Mouse (Mus musculus): ENCODE measurements around the gene Accs. TPM values are rescaled to one million over a fixed set of nuclear protein-coding genes. Genes with fewer than 3 reads are reported as not detected.

The Accs gene
- polyA plus RNA-seq, 1 experiment from 2014 or later, result 7.2 TPM

GRCm38 (mm10) chr2:93791516-93792499 is 57.9 kb downstream of the Accs start:
- Histone ChIP-seq H3K4me3 (replicated peaks; ENCODE audit: low read length) (no peak overlapping the region), H3K4me1 (ENCODE audit: control insufficient read depth, insufficient read depth, low read length) (peaks cover 9% of the 10 kb centered on the region; the same call in 1 of the 2 replicates), H3K9ac (ENCODE audit: low read length) (peak overlapping the region; percentile 8; the same call in 1 of the 2 replicates), H3K9me3 (replicated peaks; ENCODE audit: control insufficient read depth, low read length) (no peaks in the 10 kb centered on the region), H3K27me3 (ENCODE audit: control insufficient read depth, insufficient read depth, low read length) (no peaks in the 10 kb centered on the region), H3K27ac (ENCODE audit: low read length) (peak overlapping the region; percentile 65), H3K36me3 (ENCODE audit: control insufficient read depth, insufficient read depth, low read length) (peaks cover 11% of the 10 kb centered on the region), H3K4me2 (ENCODE audit: low read depth, low read length) (no peak overlapping the region)
- ATAC-seq (ENCODE audit: insufficient read depth, low FRiP score), result peak; percentile 92
- 40% methylated on average over 13 of the region's 13 CpGs for WGBS

DNA sequence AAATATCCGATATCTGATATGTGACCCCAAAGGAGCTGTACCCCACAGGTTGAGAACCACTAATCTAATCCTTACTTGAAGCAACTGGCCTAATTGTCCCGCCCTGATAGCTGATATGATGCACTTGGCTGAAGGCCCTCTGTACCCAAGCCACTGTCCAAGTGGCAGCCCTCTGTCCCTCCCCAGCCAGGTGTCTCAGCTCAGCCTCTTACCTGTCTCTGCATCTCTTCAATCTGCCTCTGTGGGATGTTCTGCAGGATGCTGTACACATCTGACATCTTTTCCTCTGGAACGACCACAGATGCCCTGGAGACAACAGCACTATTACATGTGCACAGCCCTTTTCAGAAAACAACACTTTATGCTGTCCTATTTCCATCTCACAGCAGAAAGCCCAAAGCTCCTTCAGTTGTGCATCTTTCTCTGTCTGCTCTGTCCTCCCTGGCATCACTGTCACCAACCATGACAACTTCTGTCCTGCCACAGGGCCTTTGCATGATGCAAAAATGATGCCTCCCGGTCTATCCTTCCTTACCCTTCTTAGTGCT is 58.9 kb downstream of the Accs start:
- no peak overlapping the region for H3K4me3 ChIP-seq (replicated peaks; ENCODE audit: low read length)
- H3K9ac ChIP-seq (ENCODE audit: low read length), result no peak overlapping the region
- no peaks in the 10 kb centered on the region for H3K27me3 ChIP-seq (ENCODE audit: control insufficient read depth, insufficient read depth, low read length)
- no peak overlapping the region for H3K4me2 ChIP-seq (ENCODE audit: low read depth, low read length)
- ATAC-seq (ENCODE audit: insufficient read depth, low FRiP score), result no peak
- H3K27ac ChIP-seq (ENCODE audit: low read length), result 0 out of 2 replicates have a peak overlapping the region, but pooled peaks have one; percentile 65
- peaks cover 9% of the 10 kb centered on the region; the same call in 1 of the 2 replicates for H3K4me1 ChIP-seq (ENCODE audit: control insufficient read depth, insufficient read depth, low read length)
- H3K9me3 ChIP-seq (replicated peaks; ENCODE audit: control insufficient read depth, low read length), result no peaks in the 10 kb centered on the region
- 83% methylated on average over 4 of the region's 4 CpGs for WGBS
- H3K36me3 ChIP-seq (ENCODE audit: control insufficient read depth, insufficient read depth, low read length), result peaks cover 11% of the 10 kb centered on the region

DNA sequence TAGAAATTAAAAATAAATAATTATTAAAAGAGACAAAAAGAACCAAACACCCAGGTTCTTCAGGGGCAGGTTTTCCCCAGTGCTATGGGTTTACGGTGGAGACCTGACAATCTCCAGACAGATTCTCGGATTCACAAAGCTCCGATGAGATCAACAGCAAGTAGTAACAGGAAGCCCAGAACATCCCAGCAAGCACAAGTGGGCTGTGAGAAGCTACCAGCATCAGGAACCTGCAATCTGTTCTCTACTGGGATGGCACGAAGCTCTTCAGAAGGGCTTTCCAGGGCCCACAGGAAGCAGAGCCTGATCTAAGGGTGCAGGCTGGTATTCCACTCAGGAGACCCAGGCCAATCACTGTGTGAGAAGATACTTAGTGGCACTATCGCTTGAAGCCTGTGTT is 61.2 kb downstream of the Accs start:
- Histone ChIP-seq H3K36me3 (ENCODE audit: control insufficient read depth, insufficient read depth, low read length) (no peaks in the 10 kb centered on the region; the same call in 1 of the 2 replicates), H3K4me1 (ENCODE audit: control insufficient read depth, insufficient read depth, low read length) (peaks cover 9% of the 10 kb centered on the region; the same call in 1 of the 2 replicates), H3K4me2 (ENCODE audit: low read depth, low read length) (no peak overlapping the region), H3K27ac (ENCODE audit: low read length) (no peak overlapping the region), H3K27me3 (ENCODE audit: control insufficient read depth, insufficient read depth, low read length) (no peaks in the 10 kb centered on the region), H3K9ac (ENCODE audit: low read length) (no peak overlapping the region), H3K4me3 (replicated peaks; ENCODE audit: low read length) (no peak overlapping the region), H3K9me3 (replicated peaks; ENCODE audit: control insufficient read depth, low read length) (no peaks in the 10 kb centered on the region)
- 83% methylated on average over 5 of the region's 5 CpGs for WGBS
- no peak for ATAC-seq (ENCODE audit: insufficient read depth, low FRiP score)

DNA sequence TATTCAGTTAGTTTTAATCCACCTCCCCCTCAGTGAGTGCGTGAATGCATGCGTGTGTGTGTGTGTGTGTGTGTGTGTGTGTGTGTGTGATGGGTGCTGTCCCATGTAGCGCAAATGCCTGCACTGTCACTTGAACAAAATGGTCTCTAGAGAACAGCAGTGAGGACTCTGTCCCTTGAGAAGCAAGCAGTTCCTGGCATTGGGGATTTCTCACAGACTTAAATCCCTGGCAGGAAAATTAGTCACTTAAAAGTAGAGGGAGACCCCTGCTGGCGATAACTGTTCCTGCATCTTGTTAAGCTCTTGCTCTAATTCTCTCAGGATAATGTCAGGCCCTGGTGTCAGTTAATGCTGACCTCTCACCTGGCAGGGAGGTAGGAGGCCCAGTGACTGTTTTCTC is 63.6 kb downstream of the Accs start:
- Histone ChIP-seq H3K27me3 (ENCODE audit: control insufficient read depth, insufficient read depth, low read length) (no peaks in the 10 kb centered on the region), H3K4me2 (ENCODE audit: low read depth, low read length) (no peak overlapping the region), H3K4me3 (replicated peaks; ENCODE audit: low read length) (no peak overlapping the region), H3K4me1 (ENCODE audit: control insufficient read depth, insufficient read depth, low read length) (no peaks in the 10 kb centered on the region), H3K36me3 (ENCODE audit: control insufficient read depth, insufficient read depth, low read length) (no peaks in the 10 kb centered on the region; the same call in 1 of the 2 replicates), H3K9me3 (replicated peaks; ENCODE audit: control insufficient read depth, low read length) (no peaks in the 10 kb centered on the region), H3K9ac (ENCODE audit: low read length) (no peak overlapping the region), H3K27ac (ENCODE audit: low read length) (no peak overlapping the region)
- 55% methylated on average over 4 of the region's 4 CpGs for WGBS
- peak; percentile 31; the same call in 1 of the 2 replicates for ATAC-seq (ENCODE audit: insufficient read depth, low FRiP score)

GRCm38 (mm10) chr2:93785432-93785798 is 64.3 kb downstream of the Accs start:
- H3K9ac ChIP-seq (ENCODE audit: low read length), result no peak overlapping the region
- no peak for ATAC-seq (ENCODE audit: insufficient read depth, low FRiP score)
- no peak overlapping the region for H3K27ac ChIP-seq (ENCODE audit: low read length)
- no peaks in the 10 kb centered on the region for H3K27me3 ChIP-seq (ENCODE audit: control insufficient read depth, insufficient read depth, low read length)
- H3K4me3 ChIP-seq (replicated peaks; ENCODE audit: low read length), result no peak overlapping the region
- 58% methylated on average over 2 of the region's 2 CpGs for WGBS
- H3K4me2 ChIP-seq (ENCODE audit: low read depth, low read length), result no peak overlapping the region
- no peaks in the 10 kb centered on the region for H3K4me1 ChIP-seq (ENCODE audit: control insufficient read depth, insufficient read depth, low read length)
- no peaks in the 10 kb centered on the region for H3K9me3 ChIP-seq (replicated peaks; ENCODE audit: control insufficient read depth, low read length)
- H3K36me3 ChIP-seq (ENCODE audit: control insufficient read depth, insufficient read depth, low read length), result no peaks in the 10 kb centered on the region; the same call in 1 of the 2 replicates

- no peak overlapping the region for H3K4me3 ChIP-seq (replicated peaks; ENCODE audit: low read length)
- H3K4me1 ChIP-seq (ENCODE audit: control insufficient read depth, insufficient read depth, low read length), result peaks cover 3% of the 10 kb centered on the region; the same call in 1 of the 2 replicates
- 53% methylated on average over 12 of the region's 12 CpGs for WGBS
- no peaks in the 10 kb centered on the region for H3K9me3 ChIP-seq (replicated peaks; ENCODE audit: control insufficient read depth, low read length)
- H3K4me2 ChIP-seq (ENCODE audit: low read depth, low read length), result no peak overlapping the region
- H3K27ac ChIP-seq (ENCODE audit: low read length), result no peak overlapping the region
- ATAC-seq (ENCODE audit: insufficient read depth, low FRiP score), result no peak
- H3K36me3 ChIP-seq (ENCODE audit: control insufficient read depth, insufficient read depth, low read length), result no peaks in the 10 kb centered on the region; the same call in 1 of the 2 replicates
- H3K27me3 ChIP-seq (ENCODE audit: control insufficient read depth, insufficient read depth, low read length), result no peaks in the 10 kb centered on the region
- H3K9ac ChIP-seq (ENCODE audit: low read length), result no peak overlapping the region
Observed at GRCm38 (mm10) chr2:93784721-93785431, 64.9 kb downstream of the Accs start.

- Histone ChIP-seq H3K4me2 (ENCODE audit: low read depth, low read length) (no peak overlapping the region), H3K9me3 (replicated peaks; ENCODE audit: control insufficient read depth, low read length) (no peaks in the 10 kb centered on the region), H3K27ac (ENCODE audit: low read length) (no peak overlapping the region), H3K4me3 (replicated peaks; ENCODE audit: low read length) (no peak overlapping the region), H3K27me3 (ENCODE audit: control insufficient read depth, insufficient read depth, low read length) (no peaks in the 10 kb centered on the region), H3K9ac (ENCODE audit: low read length) (no peak overlapping the region; the same call in 1 of the 2 replicates), H3K36me3 (ENCODE audit: control insufficient read depth, insufficient read depth, low read length) (no peaks in the 10 kb centered on the region), H3K4me1 (ENCODE audit: control insufficient read depth, insufficient read depth, low read length) (peaks cover 11% of the 10 kb centered on the region)
- ATAC-seq (ENCODE audit: insufficient read depth, low FRiP score), result no peak
- 77% methylated on average over 9 of the region's 9 CpGs for WGBS
Observed at GRCm38 (mm10) chr2:93783926-93784539, 65.7 kb downstream of the Accs start.

All from stomach, embryonic 16.5 days (tissue).